Mouse (Mus musculus) ES-Bruce4 (cell line): ENCODE measurements at regions not wholly inside any gene's neighbourhood (a gene's known extent, or its start where the extent isn't known, plus 50 kb on each side); places are given as distances from the start of the nearest gene placed in this dataset.

Experiments
- CTCF ChIP-seq: IDR thresholded peaks from one replicate; pipeline ENCODE4 v1.8.1; 2011; ENCODE audit warnings: low read depth, low read length
- POLR2A ChIP-seq: IDR thresholded peaks from one replicate; pipeline ENCODE4 v1.8.1; 2011; ENCODE audit warnings: low read length; ENCODE audit not compliant: insufficient read depth

DNA sequence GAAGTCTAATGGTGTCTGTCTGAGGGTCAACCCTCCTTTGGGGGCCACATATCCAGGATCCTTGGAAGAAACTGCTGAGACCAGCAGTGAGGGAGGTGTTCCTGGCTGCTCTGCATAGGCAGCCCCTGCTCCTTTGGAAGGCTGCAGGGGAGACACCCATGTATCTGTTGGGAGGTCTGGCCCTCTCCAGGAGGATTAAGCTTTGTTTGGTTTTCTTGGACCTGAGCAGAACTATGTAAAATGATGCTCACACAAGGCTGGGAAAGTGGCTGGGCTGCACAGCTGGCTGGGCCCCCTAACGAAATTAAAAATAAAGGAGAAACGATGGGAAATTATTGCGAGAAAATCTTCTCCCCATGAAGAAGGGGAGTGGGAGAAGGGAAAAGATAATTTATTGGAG is 104.2 kb downstream of the Edn3 start:
- TF ChIP-seq POLR2A (no peak), CTCF (no peak)
